Mouse (Mus musculus): ENCODE measurements at regions not wholly inside any gene's neighbourhood (a gene's known extent, or its start where the extent isn't known, plus 50 kb on each side); places are given as distances from the start of the nearest gene placed in this dataset.

DNA sequence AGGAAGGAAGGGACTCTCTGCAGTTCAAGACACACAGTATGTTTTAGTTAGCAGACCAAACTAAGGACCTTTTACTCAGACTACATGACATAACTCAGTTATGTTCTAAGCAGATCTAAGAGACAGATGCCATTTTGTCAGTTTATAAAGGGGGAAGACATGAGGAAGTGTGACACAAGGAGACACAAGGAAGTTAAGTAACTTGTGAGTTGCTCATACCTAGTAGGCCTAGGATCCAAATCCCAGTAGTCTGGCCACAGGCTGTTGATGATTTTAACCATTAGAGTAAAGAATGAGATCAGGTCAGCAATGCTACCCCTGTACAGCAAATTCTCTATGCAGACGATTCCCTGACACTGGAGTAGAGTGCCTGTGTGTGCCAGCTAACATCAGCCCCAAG lies 59.3 kb upstream of the Lta4h start:
- no peak for TF ChIP-seq CTCF (IDR thresholded peaks at IDR 0.05; ENCODE audit: low read depth, low read length)
- no peak for TF ChIP-seq POLR2A (IDR thresholded peaks at IDR 0.05; ENCODE audit: insufficient read depth, low read length)

All from ES-Bruce4 (cell line).